ENCODE assay signal across 8 mouse cellular contexts in the genomic region with DNA sequence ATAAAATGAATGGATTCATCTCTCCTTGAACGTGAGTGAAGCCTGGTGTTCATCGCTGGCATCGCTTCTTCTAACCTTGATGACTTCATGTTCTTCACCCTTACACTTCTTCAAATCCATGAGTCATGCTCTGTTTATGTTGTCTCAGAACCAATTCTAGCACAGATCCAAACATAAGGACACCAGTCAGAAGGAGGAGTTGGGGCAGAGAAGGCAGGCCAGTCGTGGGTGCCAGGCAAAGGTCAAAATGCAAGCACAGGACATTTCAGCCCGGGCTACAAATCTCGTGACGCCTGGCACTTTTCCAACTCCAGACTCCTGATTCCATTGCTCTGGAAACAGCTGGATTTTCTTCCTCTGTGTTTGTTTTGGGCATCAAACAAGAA. TPM values are rescaled to one million over a fixed set of nuclear protein-coding genes. Genes with fewer than 3 reads are reported as not detected.
A peak's percentile ranks its signal among the peaks of the same experiment; 100 is the strongest.
DNase-seq lines count a peak whose midpoint lies in the region; ATAC-seq and TF ChIP-seq lines count a peak whose summit lies in the region.

No protein-coding gene starts in this region.

- peak; percentile 25; the same call in 1 of the 2 replicates for ATAC-seq in heart, embryonic 11.5 days (replicated peaks; ENCODE audit: insufficient number of reproducible peaks, low FRiP score, low TSS enrichment)
- peak; percentile 67 for ATAC-seq in kidney, embryonic 14.5 days (ENCODE audit: low FRiP score, low TSS enrichment)
- ATAC-seq in liver, embryonic 11.5 days (replicated peaks; ENCODE audit: low FRiP score) = no peak; the same call in 1 of the 2 replicates
- ATAC-seq in midbrain, postnatal 0 days (ENCODE audit: low FRiP score) = peak; percentile 42

- TF ChIP-seq CTCF in midbrain, postnatal 0 days (IDR thresholded peaks at IDR 0.05) = peak; percentile 54

- H3K4me2 ChIP-seq in heart, embryonic 11.5 days = peak overlapping the region; percentile 90
- peak overlapping the region; percentile 56 for H3K4me2 ChIP-seq in kidney, embryonic 14.5 days (replicated peaks; ENCODE audit: low read depth, low read length)
- H3K4me2 ChIP-seq in liver, embryonic 11.5 days = peak overlapping the region; percentile 85
- peak overlapping the region; percentile 67 for H3K4me2 ChIP-seq in midbrain, postnatal 0 days (ENCODE audit: low read depth, low read length, poor library complexity, severe bottlenecking)

- no peaks in the 10 kb centered on the region for H3K9me3 ChIP-seq in erythroblast, embryonic 14.5 days (ENCODE audit: control insufficient read depth, low read length)
- H3K9me3 ChIP-seq in heart, embryonic 11.5 days (replicated peaks; ENCODE audit: control insufficient read depth, low read length) = no peaks in the 10 kb centered on the region
- no peaks in the 10 kb centered on the region for H3K9me3 ChIP-seq in kidney, embryonic 14.5 days (ENCODE audit: control insufficient read depth, low read length)
- H3K9me3 ChIP-seq in liver, embryonic 11.5 days (ENCODE audit: control insufficient read depth, low read length) = no peaks in the 10 kb centered on the region
- H3K9me3 ChIP-seq in midbrain, postnatal 0 days (ENCODE audit: low read length) = no peaks in the 10 kb centered on the region

- H3K9ac ChIP-seq in heart, embryonic 11.5 days (ENCODE audit: low read depth, low read length) = peak overlapping the region; percentile 84; the same call in 1 of the 2 replicates
- H3K9ac ChIP-seq in kidney, embryonic 14.5 days (ENCODE audit: low read depth, low read length) = peak overlapping the region; percentile 68; the same call in 1 of the 2 replicates
- no peak overlapping the region; the same call in 1 of the 2 replicates for H3K9ac ChIP-seq in liver, embryonic 11.5 days (ENCODE audit: low read depth, low read length)
- peak overlapping the region; percentile 90 for H3K9ac ChIP-seq in midbrain, postnatal 0 days (replicated peaks; ENCODE audit: low read length, poor library complexity, severe bottlenecking)

- peaks cover 40% of the 10 kb centered on the region for H3K4me1 ChIP-seq in erythroblast, embryonic 14.5 days (ENCODE audit: control insufficient read depth)
- peaks cover 14% of the 10 kb centered on the region for H3K4me1 ChIP-seq in heart, embryonic 11.5 days (ENCODE audit: control insufficient read depth, insufficient read depth, low read length)
- peaks cover 14% of the 10 kb centered on the region; the same call in 1 of the 2 replicates for H3K4me1 ChIP-seq in kidney, embryonic 14.5 days (ENCODE audit: control insufficient read depth, insufficient read depth, low read length)
- H3K4me1 ChIP-seq in liver, embryonic 11.5 days (replicated peaks; ENCODE audit: control insufficient read depth, insufficient read depth, low read length) = peaks cover 11% of the 10 kb centered on the region
- H3K4me1 ChIP-seq in midbrain, postnatal 0 days (ENCODE audit: insufficient read depth, low read length) = peaks cover 13% of the 10 kb centered on the region

- H3K27ac ChIP-seq in heart, embryonic 11.5 days (ENCODE audit: low read depth, low read length) = no peak overlapping the region; the same call in 1 of the 2 replicates
- peak overlapping the region; percentile 12; the same call in 1 of the 2 replicates for H3K27ac ChIP-seq in kidney, embryonic 14.5 days (ENCODE audit: low read depth, low read length)
- no peak overlapping the region for H3K27ac ChIP-seq in liver, embryonic 11.5 days (ENCODE audit: low read depth, low read length)
- peak overlapping the region; percentile 82 for H3K27ac ChIP-seq in midbrain, postnatal 0 days (ENCODE audit: low read depth, low read length)

- DNase-seq in 3T3-L1 (ENCODE audit: low read depth, low spot score) = peak; percentile 93
- DNase-seq in adrenal gland, adult 8-10 months = peak; percentile 79
- DNase-seq in liver, embryonic 11.5 days (ENCODE audit: low spot score) = no peak
- peak; percentile 69 for DNase-seq in midbrain, postnatal 0 days (ENCODE audit: low spot score)
- peak; percentile 54 for DNase-seq in testis, postnatal 14 days (ENCODE audit: low spot score)

- H3K27me3 ChIP-seq in erythroblast, embryonic 14.5 days (ENCODE audit: control insufficient read depth) = no peaks in the 10 kb centered on the region
- no peaks in the 10 kb centered on the region for H3K27me3 ChIP-seq in heart, embryonic 11.5 days (ENCODE audit: control insufficient read depth, insufficient read depth, low read length)
- no peaks in the 10 kb centered on the region for H3K27me3 ChIP-seq in kidney, embryonic 14.5 days (ENCODE audit: control insufficient read depth, insufficient read depth, low read length)
- H3K27me3 ChIP-seq in liver, embryonic 11.5 days (replicated peaks; ENCODE audit: control insufficient read depth, insufficient read depth, low read length) = no peaks in the 10 kb centered on the region
- no peaks in the 10 kb centered on the region for H3K27me3 ChIP-seq in midbrain, postnatal 0 days (ENCODE audit: insufficient read depth, low read length)

- WGBS in heart, embryonic 11.5 days (ENCODE audit: insufficient replicate concordance) = 31% methylated on average over 7 of the region's 7 CpGs
- 27% methylated on average over 7 of the region's 7 CpGs for WGBS in kidney, embryonic 14.5 days
- 39% methylated on average over 7 of the region's 7 CpGs for WGBS in liver, embryonic 11.5 days
- WGBS in midbrain, postnatal 0 days = 26% methylated on average over 7 of the region's 7 CpGs

- H3K36me3 ChIP-seq in erythroblast, embryonic 14.5 days (ENCODE audit: control insufficient read depth) = peaks cover 25% of the 10 kb centered on the region
- H3K36me3 ChIP-seq in heart, embryonic 11.5 days (ENCODE audit: control insufficient read depth, insufficient read depth, low read length) = no peaks in the 10 kb centered on the region
- peaks cover 2% of the 10 kb centered on the region; the same call in 1 of the 2 replicates for H3K36me3 ChIP-seq in kidney, embryonic 14.5 days (ENCODE audit: control insufficient read depth, insufficient read depth, low read length)
- no peaks in the 10 kb centered on the region for H3K36me3 ChIP-seq in liver, embryonic 11.5 days (ENCODE audit: control insufficient read depth, insufficient read depth, low read length)
- peaks cover 5% of the 10 kb centered on the region; the same call in 1 of the 2 replicates for H3K36me3 ChIP-seq in midbrain, postnatal 0 days (ENCODE audit: insufficient read depth, low read length)

- peak overlapping the region; percentile 88 for H3K4me3 ChIP-seq in erythroblast, embryonic 14.5 days (replicated peaks)
- peak overlapping the region; percentile 87 for H3K4me3 ChIP-seq in heart, embryonic 11.5 days (ENCODE audit: low read depth, low read length)
- peak overlapping the region; percentile 91 for H3K4me3 ChIP-seq in kidney, embryonic 14.5 days (ENCODE audit: low read length)
- peak overlapping the region; percentile 86 for H3K4me3 ChIP-seq in liver, embryonic 11.5 days (ENCODE audit: low read depth, low read length)
- peak overlapping the region; percentile 82 for H3K4me3 ChIP-seq in midbrain, postnatal 0 days (ENCODE audit: low read depth, low read length)

RNA-seq across cellular contexts. Expression of a gene that starts 0.4 kb away (rescaled TPM):
- total RNA-seq in adrenal gland, adult 8-10 months (2022) = 100 to 1,000 TPM; 264 to 374 (median 322) TPM
- 5.3 and 7.9 TPM in 2 replicates for polyA plus RNA-seq in erythroblast, embryonic 14.5 days (2012)
- polyA plus RNA-seq in heart, embryonic 11.5 days (2014; fragmentation: Nextera tagmentation; extraction: Ambion mirVana) = 12.5 and 15.4 TPM in 2 replicates
- 16.7 and 22.4 TPM in 2 replicates for polyA plus RNA-seq in kidney, embryonic 14.5 days (2014; fragmentation: Nextera tagmentation; extraction: Ambion mirVana)
- polyA plus RNA-seq in liver, embryonic 11.5 days (2014; fragmentation: Nextera tagmentation; extraction: Ambion mirVana) = 16.6 and 17.7 TPM in 2 replicates
- total RNA-seq in midbrain, postnatal 0 days (2014; rRNA removed) = 281 and 333 TPM in 2 replicates
- polyA plus RNA-seq in midbrain, postnatal 0 days (2015; fragmentation: Nextera tagmentation; extraction: Ambion mirVana) = 276 and 278 TPM in 2 replicates

RNA-seq across cellular contexts. Expression of a gene that starts 20.2 kb away (rescaled TPM):
- not detected for total RNA-seq in adrenal gland, adult 8-10 months (2022)
- not detected in 2 replicates for polyA plus RNA-seq in erythroblast, embryonic 14.5 days (2012)
- polyA plus RNA-seq in heart, embryonic 11.5 days (2014; fragmentation: Nextera tagmentation; extraction: Ambion mirVana) = not detected in 2 replicates
- polyA plus RNA-seq in kidney, embryonic 14.5 days (2014; fragmentation: Nextera tagmentation; extraction: Ambion mirVana) = 24.0 and 38.3 TPM in 2 replicates
- not detected in 2 replicates for polyA plus RNA-seq in liver, embryonic 11.5 days (2014; fragmentation: Nextera tagmentation; extraction: Ambion mirVana)
- not detected in 2 replicates for total RNA-seq in midbrain, postnatal 0 days (2014; rRNA removed)
- polyA plus RNA-seq in midbrain, postnatal 0 days (2015; fragmentation: Nextera tagmentation; extraction: Ambion mirVana) = not detected in 2 replicates

RNA-seq across cellular contexts. Expression of a gene that starts 25.6 kb away (rescaled TPM):
- under 1 TPM in 3 of 4 experiments, not detected in 1; 0.23 to 0.27 (median 0.24) TPM for total RNA-seq in adrenal gland, adult 8-10 months (2022)
- polyA plus RNA-seq in erythroblast, embryonic 14.5 days (2012) = not detected in 2 replicates
- polyA plus RNA-seq in heart, embryonic 11.5 days (2014; fragmentation: Nextera tagmentation; extraction: Ambion mirVana) = 0.26 and 0.35 TPM in 2 replicates
- polyA plus RNA-seq in kidney, embryonic 14.5 days (2014; fragmentation: Nextera tagmentation; extraction: Ambion mirVana) = not detected in 2 replicates
- polyA plus RNA-seq in liver, embryonic 11.5 days (2014; fragmentation: Nextera tagmentation; extraction: Ambion mirVana) = 0.71 and 1.1 TPM in 2 replicates
- total RNA-seq in midbrain, postnatal 0 days (2014; rRNA removed) = not detected in 2 replicates
- polyA plus RNA-seq in midbrain, postnatal 0 days (2015; fragmentation: Nextera tagmentation; extraction: Ambion mirVana) = not detected in 2 replicates

RNA-seq across cellular contexts. Expression of a gene that starts 45.2 kb away (rescaled TPM):
- total RNA-seq in adrenal gland, adult 8-10 months (2022) = under 1 TPM in 2 of 4 experiments, not detected in 2; 0.22 to 0.44 TPM
- polyA plus RNA-seq in erythroblast, embryonic 14.5 days (2012) = not detected in 2 replicates
- not detected in 2 replicates for polyA plus RNA-seq in heart, embryonic 11.5 days (2014; fragmentation: Nextera tagmentation; extraction: Ambion mirVana)
- not detected in 2 replicates for polyA plus RNA-seq in kidney, embryonic 14.5 days (2014; fragmentation: Nextera tagmentation; extraction: Ambion mirVana)
- polyA plus RNA-seq in liver, embryonic 11.5 days (2014; fragmentation: Nextera tagmentation; extraction: Ambion mirVana) = not detected in 2 replicates
- 0.24 TPM in 1 of 2 replicates, not detected in the other for total RNA-seq in midbrain, postnatal 0 days (2014; rRNA removed)
- 0.15 and 0.34 TPM in 2 replicates for polyA plus RNA-seq in midbrain, postnatal 0 days (2015; fragmentation: Nextera tagmentation; extraction: Ambion mirVana)

RNA-seq across cellular contexts. Expression of a gene that starts 59.0 kb away (rescaled TPM):
- under 1 TPM in 3 of 4 experiments, not detected in 1; 0.46 to 0.68 (median 0.67) TPM for total RNA-seq in adrenal gland, adult 8-10 months (2022)
- not detected in 2 replicates for polyA plus RNA-seq in erythroblast, embryonic 14.5 days (2012)
- not detected in 2 replicates for polyA plus RNA-seq in heart, embryonic 11.5 days (2014; fragmentation: Nextera tagmentation; extraction: Ambion mirVana)
- not detected in 2 replicates for polyA plus RNA-seq in kidney, embryonic 14.5 days (2014; fragmentation: Nextera tagmentation; extraction: Ambion mirVana)
- not detected in 2 replicates for polyA plus RNA-seq in liver, embryonic 11.5 days (2014; fragmentation: Nextera tagmentation; extraction: Ambion mirVana)
- not detected in 2 replicates for total RNA-seq in midbrain, postnatal 0 days (2014; rRNA removed)
- not detected in 2 replicates for polyA plus RNA-seq in midbrain, postnatal 0 days (2015; fragmentation: Nextera tagmentation; extraction: Ambion mirVana)

Comparison
In these comparisons a context has a peak if more than half of its experiments do, and no peak if none do; other contexts are left out.
1. H3K27ac ChIP-seq: peak in kidney, embryonic 14.5 days (single experiment) and midbrain, postnatal 0 days (single experiment); none in heart, embryonic 11.5 days (single experiment) and liver, embryonic 11.5 days (single experiment).
2. RNA of a gene that starts 0.4 kb away (polyA plus RNA-seq): 276 to 278 TPM in midbrain, postnatal 0 days; 16.7 to 22.4 TPM in kidney, embryonic 14.5 days, 16.6 to 17.7 TPM in liver, embryonic 11.5 days, 12.5 to 15.4 TPM in heart, embryonic 11.5 days and 5.3 to 7.9 TPM in erythroblast, embryonic 14.5 days; every median in the first group is over 10 times any median in the second.
3. RNA of a gene that starts 20.2 kb away (polyA plus RNA-seq): 24.0 to 38.3 TPM in kidney, embryonic 14.5 days; not detected in erythroblast, embryonic 14.5 days, not detected in heart, embryonic 11.5 days, not detected in liver, embryonic 11.5 days and not detected in midbrain, postnatal 0 days; every median in the first group is over 10 times any median in the second.
4. Peak in every context shown above with its lines, with median percentiles within 50 percentile points of each other: H3K4me3 ChIP-seq and H3K4me2 ChIP-seq.